Mouse (Mus musculus) G1E (cell line): ENCODE results near the gene Cyb5b. TPM values are rescaled to one million over a fixed set of nuclear protein-coding genes. Genes with fewer than 3 reads are reported as not detected.

Source experiments
- ATAC-seq: 2 replicates; pipeline ENCODE4 v1.8.0; 2016; ENCODE audit warnings: mild to moderate bottlenecking; ENCODE audit not compliant: insufficient number of reproducible peaks, poor library complexity, low FRiP score, severe bottlenecking; ENCODE audit errors: extremely low read depth
- DNase-seq: peaks from one replicate; pipeline ENCODE4 v3.0.0; 2012; ENCODE audit warnings: low spot score
- H3K27me3 ChIP-seq: 2 replicates; pipeline ENCODE4 v1.6.1; 2012; ENCODE audit warnings: mild to moderate bottlenecking, low read length, inconsistent platforms; ENCODE audit not compliant: insufficient read depth
- H3K36me3 ChIP-seq: replicated peaks from 2 replicates; pipeline ENCODE3; 2012; ENCODE audit warnings: mild to moderate bottlenecking, inconsistent platforms
- H3K4me1 ChIP-seq: 2 replicates; pipeline ENCODE4 v1.6.1; 2012; ENCODE audit warnings: low read depth, low read length, inconsistent platforms, mixed read lengths; ENCODE audit not compliant: insufficient read depth
- H3K4me3 ChIP-seq: 2 replicates; pipeline ENCODE4 v1.5.1; 2012; ENCODE audit warnings: low read depth, mild to moderate bottlenecking, inconsistent platforms, low read length, moderate library complexity, mixed read lengths
- H3K9me3 ChIP-seq: replicated peaks from 2 replicates; pipeline ENCODE4 v1.6.1; 2012; ENCODE audit warnings: inconsistent platforms
- CTCF ChIP-seq: IDR thresholded peaks from 2 replicates; pipeline ENCODE4 v1.5.1; 2012; ENCODE audit warnings: low read depth, low read length, inconsistent platforms, mixed read lengths
- GATA1 ChIP-seq: IDR thresholded peaks from 2 replicates; pipeline ENCODE4 v1.6.1; 2012; ENCODE audit warnings: borderline replicate concordance, low read length, inconsistent platforms, mixed read lengths
- GATA2 ChIP-seq: IDR thresholded peaks from 2 replicates; pipeline ENCODE4 v1.6.1; 2012; ENCODE audit warnings: low read depth, low read length, inconsistent platforms, borderline replicate concordance
- POLR2AphosphoS5 ChIP-seq: IDR thresholded peaks from 2 replicates; pipeline ENCODE4 v1.6.1; 2012; ENCODE audit warnings: low read depth, low read length, inconsistent platforms; ENCODE audit not compliant: insufficient replicate concordance
- TAL1 ChIP-seq: conservative IDR thresholded peaks from 2 replicates; pipeline ENCODE4 v1.6.1; 2012; ENCODE audit warnings: low read depth, low read length, inconsistent platforms, mixed read lengths
- polyA plus RNA-seq: library from polyadenylated mRNA; stranded (reverse); fragments of >175 nt; gene quantifications from 2 replicates; pipeline ENCODE4 v1.2.3, GENCODE M21; 2012
- total RNA-seq, 2 experiments: library from RNA; stranded (forward) in 1 of 2; stranded (reverse) in 1 of 2; fragments of 200-1000 nt in 1 of 2; fragments of >200 nt in 1 of 2; fragmentation: Nextera tagmentation in 1 of 2; gene quantifications; 2 replicates each; pipeline ENCODE4 v1.2.3; 2014 to 2017

Gene Cyb5b
- total and polyA plus RNA-seq, 3 experiments = 29.9 to 106 (median 72.5) TPM

GRCm38 (mm10) chr8:107150057-107150403 is 410 bp upstream of the Cyb5b start:
- Histone ChIP-seq H3K27me3 (no peaks in the 10 kb centered on the region), H3K4me1 (peaks cover 28% of the 10 kb centered on the region), H3K36me3 (peaks cover 26% of the 10 kb centered on the region), H3K4me3 (peak overlapping the region; percentile 75), H3K9me3 (no peaks in the 10 kb centered on the region)
- TF ChIP-seq GATA1 (no peak), CTCF (no peak), GATA2 (no peak), TAL1 (no peak), POLR2AphosphoS5 (no peak)
- ATAC-seq = no peak
- DNase-seq = no peak

GRCm38 (mm10) chr8:107151212-107151920 is 926 bp downstream of the Cyb5b start:
- no peak for ATAC-seq
- Histone ChIP-seq H3K4me1 (peaks cover 26% of the 10 kb centered on the region), H3K27me3 (no peaks in the 10 kb centered on the region), H3K9me3 (0 out of 2 replicates have a peak, but pooled peaks cover 2% of the 10 kb centered on the region), H3K4me3 (peak overlapping the region; percentile 75), H3K36me3 (peaks cover 38% of the 10 kb centered on the region)
- peak; percentile 13 for DNase-seq
- no peak for TF ChIP-seq CTCF
- no peak for TF ChIP-seq GATA2
- no peak for TF ChIP-seq POLR2AphosphoS5
- no peak for TF ChIP-seq GATA1
- TF ChIP-seq TAL1 = no peak

GRCm38 (mm10) chr8:107153326-107154210 is 3.1 kb downstream of the Cyb5b start:
- H3K4me3 ChIP-seq = no peak overlapping the region
- H3K9me3 ChIP-seq = 0 out of 2 replicates have a peak, but pooled peaks cover 2% of the 10 kb centered on the region
- peaks cover 40% of the 10 kb centered on the region for H3K4me1 ChIP-seq
- ATAC-seq (no peak), DNase-seq (no peak)
- no peaks in the 10 kb centered on the region for H3K27me3 ChIP-seq
- H3K36me3 ChIP-seq = peaks cover 58% of the 10 kb centered on the region
- TF ChIP-seq POLR2AphosphoS5 (no peak), TAL1 (no peak), GATA1 (no peak), GATA2 (no peak), CTCF (no peak)

GRCm38 (mm10) chr8:107156816-107157215 is 6.4 kb downstream of the Cyb5b start:
- Histone ChIP-seq H3K36me3 (peaks cover 85% of the 10 kb centered on the region), H3K27me3 (no peaks in the 10 kb centered on the region), H3K9me3 (0 out of 2 replicates have a peak, but pooled peaks cover 2% of the 10 kb centered on the region), H3K4me3 (no peak overlapping the region), H3K4me1 (peaks cover 24% of the 10 kb centered on the region)
- no peak for ATAC-seq
- TF ChIP-seq CTCF (no peak), GATA2 (no peak), POLR2AphosphoS5 (no peak), GATA1 (no peak), TAL1 (no peak)
- DNase-seq = no peak

- TF ChIP-seq CTCF (no peak), GATA1 (no peak), GATA2 (no peak), TAL1 (no peak), POLR2AphosphoS5 (no peak)
- no peaks in the 10 kb centered on the region for H3K27me3 ChIP-seq
- 0 out of 2 replicates have a peak, but pooled peaks cover 2% of the 10 kb centered on the region for H3K9me3 ChIP-seq
- peaks cover 90% of the 10 kb centered on the region for H3K36me3 ChIP-seq
- DNase-seq (no peak), ATAC-seq (no peak)
- H3K4me3 ChIP-seq = no peak overlapping the region
- H3K4me1 ChIP-seq = peaks cover 23% of the 10 kb centered on the region
These were observed 7.4 kb downstream of the Cyb5b start for GRCm38 (mm10) chr8:107157836-107158235.

GRCm38 (mm10) chr8:107158890-107159289 is 8.4 kb downstream of the Cyb5b start:
- TF ChIP-seq GATA2 (no peak), POLR2AphosphoS5 (no peak), TAL1 (no peak), GATA1 (no peak), CTCF (no peak)
- ATAC-seq (no peak), DNase-seq (no peak)
- peaks cover 23% of the 10 kb centered on the region for H3K4me1 ChIP-seq
- H3K9me3 ChIP-seq = 0 out of 2 replicates have a peak, but pooled peaks cover 2% of the 10 kb centered on the region
- H3K36me3 ChIP-seq = peaks cover 91% of the 10 kb centered on the region
- H3K27me3 ChIP-seq = no peaks in the 10 kb centered on the region
- H3K4me3 ChIP-seq = no peak overlapping the region
